7 mouse cellular contexts compared by ENCODE assay signal in genomic region chr7:114071851-114072616, GRCm38 (mm10). TPM values are rescaled to one million over a fixed set of nuclear protein-coding genes. Genes with fewer than 3 reads are reported as not detected.
A peak's percentile ranks its signal among the peaks of the same experiment; 100 is the strongest.
DNase-seq lines count a peak whose midpoint lies in the region; ATAC-seq and TF ChIP-seq lines count a peak whose summit lies in the region.

No protein-coding gene starts in this region.

- WGBS in heart, embryonic 12.5 days: 16% methylated on average over 13 of the region's 13 CpGs
- WGBS in liver, postnatal 0 days (ENCODE audit: insufficient replicate concordance): 39% methylated on average over 13 of the region's 13 CpGs

- H3K4me1 ChIP-seq in brown adipose tissue, adult 24 weeks (ENCODE audit: control insufficient read depth, insufficient read depth, insufficient read length, low read length): peaks cover 14% of the 10 kb centered on the region; the same call in 1 of the 2 replicates
- H3K4me1 ChIP-seq in heart, embryonic 12.5 days (replicated peaks): peaks cover 32% of the 10 kb centered on the region
- 0 out of 2 replicates have a peak, but pooled peaks cover 9% of the 10 kb centered on the region for H3K4me1 ChIP-seq in liver, postnatal 0 days (ENCODE audit: insufficient read depth)

- no peaks in the 10 kb centered on the region for H3K27me3 ChIP-seq in heart, embryonic 12.5 days (replicated peaks)
- no peaks in the 10 kb centered on the region for H3K27me3 ChIP-seq in liver, postnatal 0 days (ENCODE audit: insufficient read depth, low read length)

- 0 out of 2 replicates have a peak overlapping the region, but pooled peaks have one; percentile 4 for H3K27ac ChIP-seq in brown adipose tissue, adult 24 weeks (replicated peaks; ENCODE audit: low read depth, low read length)
- peak overlapping the region; percentile 70 for H3K27ac ChIP-seq in heart, embryonic 12.5 days (ENCODE audit: poor library complexity, severe bottlenecking)
- H3K27ac ChIP-seq in liver, postnatal 0 days (ENCODE audit: low read depth): peak overlapping the region; percentile 35; the same call in 1 of the 2 replicates

- no peak for TF ChIP-seq CTCF in liver, postnatal 0 days (IDR thresholded peaks at IDR 0.05; ENCODE audit: low read depth)

- peak overlapping the region; percentile 49 for H3K4me2 ChIP-seq in heart, embryonic 12.5 days
- H3K4me2 ChIP-seq in liver, postnatal 0 days (ENCODE audit: low read depth, low read length): no peak overlapping the region

- no peaks in the 10 kb centered on the region for H3K9me3 ChIP-seq in heart, embryonic 12.5 days (replicated peaks)
- no peaks in the 10 kb centered on the region for H3K9me3 ChIP-seq in liver, postnatal 0 days (ENCODE audit: low read length)

- peak overlapping the region; percentile 28; the same call in 1 of the 2 replicates for H3K9ac ChIP-seq in heart, embryonic 12.5 days
- H3K9ac ChIP-seq in liver, postnatal 0 days (replicated peaks): no peak overlapping the region

- ATAC-seq in heart, embryonic 12.5 days (ENCODE audit: insufficient number of reproducible peaks, low FRiP score): peak; percentile 61; the same call in 1 of the 2 replicates
- ATAC-seq in liver, postnatal 0 days: no peak

- DNase-seq in left cerebral cortex, adult 18-20 months (ENCODE audit: low spot score in 2 of 2): peak; percentile 24 to 51
- DNase-seq in left cerebral cortex, adult 11 months (ENCODE audit: low spot score): no peak
- DNase-seq in liver, postnatal 0 days: no peak
- DNase-seq in cerebellum, postnatal 14 days: no peak
- DNase-seq in cerebellum, adult 9-10 months: no peak

- H3K36me3 ChIP-seq in heart, embryonic 12.5 days: 0 out of 2 replicates have a peak, but pooled peaks cover 3% of the 10 kb centered on the region
- no peaks in the 10 kb centered on the region for H3K36me3 ChIP-seq in liver, postnatal 0 days (replicated peaks; ENCODE audit: insufficient read depth, low read length)

- no peak for TF ChIP-seq EP300 in liver, postnatal 0 days (IDR thresholded peaks at IDR 0.05; ENCODE audit: low read depth)

- no peak overlapping the region for H3K4me3 ChIP-seq in brown adipose tissue, adult 24 weeks (ENCODE audit: insufficient read depth, low read depth, low read length)
- H3K4me3 ChIP-seq in heart, embryonic 12.5 days: no peak overlapping the region
- H3K4me3 ChIP-seq in liver, postnatal 0 days (ENCODE audit: low read depth, low read length): no peak overlapping the region

RNA-seq across cellular contexts. Expression of gene Rras2, which starts 45.5 kb away (rescaled TPM):
- total RNA-seq in left cerebral cortex, adult 18-20 months (2021): 10 to 100 TPM; 13.9 to 15.7 TPM
- 26.0 and 26.4 TPM in 2 replicates for polyA plus RNA-seq in brown adipose tissue, adult 24 weeks (2012; ENCODE audit: insufficient read depth, insufficient read length, missing spikeins)
- 61.6 and 65.6 TPM in 2 replicates for polyA plus RNA-seq in heart, embryonic 12.5 days (2016; fragmentation: Nextera tagmentation; extraction: Ambion mirVana)
- polyA plus RNA-seq in liver, postnatal 0 days (2015; fragmentation: Nextera tagmentation; extraction: Ambion mirVana): 8.1 and 8.7 TPM in 2 replicates

Comparison
In these comparisons a context has a peak if more than half of its experiments do, and no peak if none do; other contexts are left out.
1. DNase-seq: peak in left cerebral cortex, adult 18-20 months (2 of 2); none in left cerebral cortex, adult 11 months (single experiment), liver, postnatal 0 days (single experiment), cerebellum, postnatal 14 days (0 of 2) and cerebellum, adult 9-10 months (single experiment).
2. H3K27ac ChIP-seq: peak in every context shown above with its lines; median percentile 70 in heart, embryonic 12.5 days; 35 in liver, postnatal 0 days; 4 in brown adipose tissue, adult 24 weeks.